Mouse (Mus musculus): ENCODE measurements around the gene Grin2a.

DNA sequence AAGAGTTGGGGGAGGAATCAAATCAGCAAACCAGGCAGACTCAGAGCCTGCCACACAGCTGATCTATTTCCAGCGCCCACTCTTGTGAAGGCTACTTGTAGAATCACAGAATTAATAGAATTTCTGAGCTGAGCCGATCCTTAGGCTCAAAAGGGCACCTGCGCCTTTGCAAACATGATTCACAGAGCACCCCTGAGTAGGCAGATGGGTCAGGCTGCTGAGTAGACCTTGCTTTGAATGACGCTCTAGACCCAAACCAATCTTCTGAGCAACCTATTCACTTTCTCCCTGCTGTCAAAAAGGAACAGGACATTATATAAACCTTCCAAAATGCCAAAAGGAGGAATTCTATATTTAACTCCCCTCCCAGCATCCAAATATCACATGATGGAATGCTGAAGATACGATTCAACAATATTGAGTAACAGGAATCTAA, 41.9 kb downstream of the Grin2a start:
- TF ChIP-seq POLR2A (IDR thresholded peaks at IDR 0.05; ENCODE audit: control insufficient read depth in 1 of 2, insufficient read depth in 1 of 2, low read depth in 1 of 2, low read length in 2 of 2, poor library complexity in 1 of 2) (no peak), EP300 (IDR thresholded peaks at IDR 0.05; ENCODE audit: low read depth in 1 of 2, low read length in 2 of 2) (no peak), UBTF (IDR thresholded peaks at IDR 0.05; ENCODE audit: borderline replicate concordance, insufficient read depth, low read depth, low read length) (no peak), JUND (IDR thresholded peaks at IDR 0.05; ENCODE audit: low read depth, low read length) (no peak), GATA1 (IDR thresholded peaks at IDR 0.05; ENCODE audit: low read depth, low read length) (no peak), MAX (IDR thresholded peaks at IDR 0.05; ENCODE audit: low read length) (no peak), RAD21 (IDR thresholded peaks at IDR 0.05; ENCODE audit: low read depth, low read length) (no peak), ZNF384 (IDR thresholded peaks at IDR 0.05; ENCODE audit: low read depth, low read length) (no peak), HCFC1 (IDR thresholded peaks at IDR 0.05; ENCODE audit: low read depth, low read length) (no peak), CTCF (IDR thresholded peaks at IDR 0.05 in 2 of 3, conservative IDR thresholded peaks at IDR 0.05 in 1 of 3; ENCODE audit: control insufficient read depth in 1 of 3, insufficient read depth in 1 of 3, low read depth in 2 of 3, low read length in 3 of 3, poor library complexity in 1 of 3, severe bottlenecking in 1 of 3) (no peak)

Data from MEL (cell line).